Mouse (Mus musculus) heart, embryonic 14.5 days (tissue): ENCODE measurements around the gene Myl6. TPM values are rescaled to one million over a fixed set of nuclear protein-coding genes. Genes with fewer than 3 reads are reported as not detected.

Experiments
- ATAC-seq: fragments of 200-750 bp; cut with Nextera tagmentation; 2 replicates; pipeline ENCODE4 v1.8.0; 2017; ENCODE audit warnings: low read depth, moderate TSS enrichment; ENCODE audit not compliant: insufficient number of reproducible peaks, insufficient read depth, low FRiP score
- H3K27ac ChIP-seq, 2 experiments: fragments of 200-500 bp in 1 of 2; fragments of 300-500 bp in 1 of 2; sonication (generic) in 1 of 2; replicated peaks in 1 of 2; 2 replicates each; pipeline ENCODE4 v1.5.1; 2012 to 2014; ENCODE audit warnings: low read depth in 2 of 2, low read length in 2 of 2, control low read depth in 1 of 2, mild to moderate bottlenecking in 1 of 2, mixed read lengths in 1 of 2; ENCODE audit not compliant: control insufficient read depth in 1 of 2, insufficient read depth in 1 of 2
- H3K27me3 ChIP-seq: fragments of 300-500 bp; sonication (generic); 2 replicates; pipeline ENCODE4 v1.6.1; 2014; ENCODE audit warnings: mild to moderate bottlenecking, low read length, control low read depth; ENCODE audit not compliant: control insufficient read depth, insufficient read depth
- H3K36me3 ChIP-seq: fragments of 300-500 bp; sonication (generic); 2 replicates; pipeline ENCODE4 v1.6.1; 2014; ENCODE audit warnings: mild to moderate bottlenecking, control low read depth, low read length, mixed read lengths; ENCODE audit not compliant: control insufficient read depth, insufficient read depth
- H3K4me1 ChIP-seq, 2 experiments: fragments of 200-500 bp in 1 of 2; fragments of 300-500 bp in 1 of 2; sonication (generic) in 1 of 2; 2 replicates each; pipeline ENCODE4 v1.6.1; 2012 to 2014; ENCODE audit warnings: low read length in 2 of 2, control low read depth in 1 of 2, mixed read lengths in 1 of 2; ENCODE audit not compliant: control insufficient read depth in 2 of 2, insufficient read depth in 2 of 2
- H3K4me2 ChIP-seq: fragments of 300-500 bp; sonication (generic); 2 replicates; pipeline ENCODE4 v1.6.1; 2014; ENCODE audit warnings: mild to moderate bottlenecking, low read length
- H3K4me3 ChIP-seq, 2 experiments: fragments of 200-500 bp in 1 of 2; fragments of 300-500 bp in 1 of 2; sonication (generic) in 1 of 2; 2 replicates each; pipeline ENCODE4 v1.5.1; 2012 to 2014; ENCODE audit warnings: low read length in 2 of 2, mild to moderate bottlenecking in 2 of 2, control low read depth in 1 of 2, low read depth in 1 of 2, moderate library complexity in 1 of 2; ENCODE audit not compliant: control insufficient read depth in 1 of 2, insufficient read depth in 1 of 2
- H3K9ac ChIP-seq: fragments of 300-500 bp; sonication (generic); 2 replicates; pipeline ENCODE4 v1.6.1; 2014; ENCODE audit warnings: mild to moderate bottlenecking, low read length
- H3K9me3 ChIP-seq: fragments of 300-500 bp; sonication (generic); 2 replicates; pipeline ENCODE4 v1.6.1; 2016; ENCODE audit warnings: low read length, control low read depth; ENCODE audit not compliant: control insufficient read depth
- WGBS: fragments of 180-500 bp; shearing (Covaris S2); extraction: QIAGEN DNeasy Blood & Tissue Kit; methylation state at CpG from one replicate; pipeline ENCODE4 v1.1.7; 2014; 5-methylcytosine and 5-hydroxymethylcytosine counted together
- polyA plus RNA-seq: library from polyadenylated mRNA; unstranded; fragments of >200 nt; fragmentation: Nextera tagmentation; extraction: Ambion mirVana; gene quantifications from 2 replicates; pipeline ENCODE4 v1.2.1, GENCODE M21; 2014

The Myl6 gene
- polyA plus RNA-seq, 1 experiment from 2014 or later = 1,246 TPM

- WGBS = 2% methylated on average over 21 of the region's 21 CpGs
- peak; percentile 12; the same call in 1 of the 2 replicates for ATAC-seq
Measured at GRCm38 (mm10) chr10:128499116-128499671, 5.2 kb upstream of the Myl6 start.

GRCm38 (mm10) chr10:128498590-128498989 lies 4.6 kb upstream of the Myl6 start, which contains the start of gene Myl6b:
TSS of gene Myl6b (minus strand) at chr10:128498685.
- WGBS = under 1% methylated on average over 27 of the region's 27 CpGs
- Histone ChIP-seq H3K9me3 (no peaks in the 10 kb centered on the region), H3K27me3 (no peaks in the 10 kb centered on the region), H3K27ac (peak within 1 kb of the TSS; percentile 97 to 99), H3K9ac (peak within 1 kb of the TSS; percentile 80), H3K4me1 (peaks cover 20 to 42% of the 10 kb centered on the region in 2 experiments), H3K4me3 (peak within 1 kb of the TSS; percentile 56 to 89), H3K4me2 (peak within 1 kb of the TSS; percentile 69), H3K36me3 (no peaks in the 10 kb centered on the region)
- peak; percentile 93 for ATAC-seq

More at GRCm38 (mm10) chr10:128499116-128499671, 5.2 kb upstream of the Myl6 start:
- peak overlapping the region; percentile 69 for H3K4me2 ChIP-seq
- no peaks in the 10 kb centered on the region for H3K36me3 ChIP-seq
- H3K27ac ChIP-seq = peak overlapping the region; percentile 97 to 99
- peaks cover 20 to 42% of the 10 kb centered on the region in 2 experiments for H3K4me1 ChIP-seq
- peak overlapping the region; percentile 56 to 89 for H3K4me3 ChIP-seq
- no peaks in the 10 kb centered on the region for H3K9me3 ChIP-seq
- peak overlapping the region; percentile 80 for H3K9ac ChIP-seq
- no peaks in the 10 kb centered on the region for H3K27me3 ChIP-seq

GRCm38 (mm10) chr10:128497134-128497737 lies 3.3 kb upstream of the Myl6 start:
- Histone ChIP-seq H3K4me3 (no peak overlapping the region), H3K9me3 (no peaks in the 10 kb centered on the region), H3K4me2 (no peak overlapping the region), H3K27ac (no peak overlapping the region; a peak in 1 of 4 replicates), H3K36me3 (peaks cover under 1% of the 10 kb centered on the region; the same call in 1 of the 2 replicates), H3K4me1 (peaks cover 20 to 42% of the 10 kb centered on the region in 2 experiments), H3K9ac (peak overlapping the region; percentile 56), H3K27me3 (no peaks in the 10 kb centered on the region)
- ATAC-seq = no peak
- WGBS = 46% methylated on average over 6 of the region's 6 CpGs

GRCm38 (mm10) chr10:128496509-128497077 lies 2.6 kb upstream of the Myl6 start:
- no peak overlapping the region; a peak in 2 of 4 replicates for H3K27ac ChIP-seq

GRCm38 (mm10) chr10:128495903-128496302 lies 2.0 kb upstream of the Myl6 start:
- no peak overlapping the region for H3K4me3 ChIP-seq
- no peaks in the 10 kb centered on the region for H3K9me3 ChIP-seq
- peaks cover 13% of the 10 kb centered on the region for H3K36me3 ChIP-seq
- H3K27ac ChIP-seq = no peak overlapping the region; a peak in 1 of 4 replicates
- 76% methylated on average over 4 of the region's 4 CpGs for WGBS
- ATAC-seq = no peak
- no peaks in the 10 kb centered on the region for H3K27me3 ChIP-seq
- no peak overlapping the region for H3K4me2 ChIP-seq
- H3K4me1 ChIP-seq = peaks cover 32 to 53% of the 10 kb centered on the region in 2 experiments
- no peak overlapping the region; the same call in 1 of the 2 replicates for H3K9ac ChIP-seq

More at GRCm38 (mm10) chr10:128496509-128497077, 2.6 kb upstream of the Myl6 start:
- H3K9ac ChIP-seq = peak overlapping the region; percentile 56
- H3K9me3 ChIP-seq = no peaks in the 10 kb centered on the region
- H3K36me3 ChIP-seq = peaks cover 6% of the 10 kb centered on the region
- no peak overlapping the region for H3K4me2 ChIP-seq
- 28% methylated on average over 6 of the region's 6 CpGs for WGBS
- no peak overlapping the region for H3K4me3 ChIP-seq
- peaks cover 25 to 46% of the 10 kb centered on the region in 2 experiments for H3K4me1 ChIP-seq
- H3K27me3 ChIP-seq = no peaks in the 10 kb centered on the region
- ATAC-seq = no peak

- H3K27me3 ChIP-seq = no peaks in the 10 kb centered on the region
- H3K27ac ChIP-seq = peak overlapping the region; percentile 88 to 98
- no peaks in the 10 kb centered on the region for H3K9me3 ChIP-seq
- peak overlapping the region; percentile 71 to 84; a peak in 3 of 4 replicates for H3K4me3 ChIP-seq
- H3K4me2 ChIP-seq = peak overlapping the region; percentile 74
- peaks cover 20% of the 10 kb centered on the region for H3K36me3 ChIP-seq
- WGBS = 67% methylated on average over 2 of the region's 2 CpGs
- peaks cover 34 to 59% of the 10 kb centered on the region in 2 experiments for H3K4me1 ChIP-seq
- H3K9ac ChIP-seq = peak overlapping the region; percentile 97
- ATAC-seq = no peak
Measured at GRCm38 (mm10) chr10:128495270-128495669, 1.3 kb upstream of the Myl6 start.

GRCm38 (mm10) chr10:128494667-128495245 lies 811 bp upstream of the Myl6 start:
- Histone ChIP-seq H3K4me1 (peaks cover 38 to 64% of the 10 kb centered on the region in 2 experiments), H3K36me3 (peaks cover 25% of the 10 kb centered on the region), H3K4me2 (peak overlapping the region; percentile 74), H3K4me3 (peak overlapping the region; percentile 71 to 84), H3K27ac (peak overlapping the region; percentile 88 to 98), H3K9me3 (no peaks in the 10 kb centered on the region), H3K27me3 (no peaks in the 10 kb centered on the region), H3K9ac (peak overlapping the region; percentile 97)
- 40% methylated on average over 11 of the region's 11 CpGs for WGBS
- ATAC-seq = no peak
